Mouse (Mus musculus) erythroblast, embryonic 14.5 days (primary cell): ENCODE results near the gene Gjb4.

Experiments
- GATA1 ChIP-seq: IDR thresholded peaks from 2 replicates; pipeline ENCODE4 v1.6.1; 2012; ENCODE audit warnings: low read length, inconsistent platforms, mixed read lengths
- TAL1 ChIP-seq: IDR thresholded peaks from 3 replicates; pipeline ENCODE4 v1.6.1; 2012; ENCODE audit warnings: low read length, inconsistent platforms, mixed read lengths

- TF ChIP-seq TAL1 (no peak), GATA1 (no peak)
Observed at GRCm38 (mm10) chr4:127329751-127330150, 24.1 kb downstream of the Gjb4 start.
